Mouse (Mus musculus) B cell, adult 2 months (primary cell): ENCODE results near the gene Cyp26b1.
A peak's percentile ranks its signal among the peaks of the same experiment; 100 is the strongest.
"Not testable (repeated sequence)": the region's sequence is repeated elsewhere in the genome, so short reads cannot be mapped to it uniquely, and the experiment has no call there.

ENCODE experiments used
- DNase-seq, 2 experiments: peaks; one replicate each; pipeline ENCODE4 v3.0.0; 2022

Cyp26b1 gene

GRCm38 (mm10) chr6:84593693-84594092, at the start of gene Cyp26b1:
Cyp26b1 (minus strand) TSS chr6:84593908.
- no peak for DNase-seq

- DNase-seq, result no peak
Measured at GRCm38 (mm10) chr6:84641062-84641431, 47.3 kb upstream of the Cyp26b1 start.

DNA sequence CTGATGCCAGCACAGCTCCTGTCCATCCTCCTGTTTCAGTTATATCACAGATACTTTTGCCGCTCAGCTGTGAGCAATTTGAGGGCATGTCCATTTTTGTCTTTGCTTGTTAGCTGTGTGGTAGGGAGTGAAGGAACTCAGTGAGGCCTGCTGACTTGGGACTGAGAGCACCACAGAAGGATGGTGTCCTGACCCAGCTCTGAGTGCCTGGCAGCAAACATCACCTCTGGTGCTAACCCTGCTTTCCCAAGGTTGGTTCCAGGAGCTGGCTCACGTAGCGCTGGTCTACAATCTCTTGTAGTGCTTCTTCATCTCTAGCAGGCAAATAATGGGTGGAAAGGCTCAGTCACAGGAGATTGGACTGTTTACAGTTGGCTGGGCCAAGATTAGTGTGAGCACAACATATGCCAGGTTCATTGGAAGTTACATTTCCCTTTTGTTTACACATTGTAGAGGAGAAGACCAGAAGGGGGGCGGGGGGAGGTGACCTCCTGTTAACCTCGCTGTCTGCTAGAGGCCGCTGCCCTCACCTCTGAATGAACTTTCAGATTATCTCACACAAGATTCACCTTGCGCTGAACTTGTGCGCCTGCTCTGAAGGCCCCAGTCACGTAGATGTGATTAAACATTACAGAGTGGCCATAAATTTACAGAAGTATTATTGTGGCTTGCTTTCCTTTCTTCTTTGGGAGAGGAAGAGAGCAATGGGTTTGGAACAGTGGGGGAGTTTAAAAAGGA, 46.8 kb upstream of the Cyp26b1 start:
- DNase-seq, result no peak

- DNase-seq, result no peak
Measured at GRCm38 (mm10) chr6:84638206-84638605, 44.5 kb upstream of the Cyp26b1 start.

- DNase-seq, result no peak
Measured at GRCm38 (mm10) chr6:84631588-84631987, 37.9 kb upstream of the Cyp26b1 start.

DNA sequence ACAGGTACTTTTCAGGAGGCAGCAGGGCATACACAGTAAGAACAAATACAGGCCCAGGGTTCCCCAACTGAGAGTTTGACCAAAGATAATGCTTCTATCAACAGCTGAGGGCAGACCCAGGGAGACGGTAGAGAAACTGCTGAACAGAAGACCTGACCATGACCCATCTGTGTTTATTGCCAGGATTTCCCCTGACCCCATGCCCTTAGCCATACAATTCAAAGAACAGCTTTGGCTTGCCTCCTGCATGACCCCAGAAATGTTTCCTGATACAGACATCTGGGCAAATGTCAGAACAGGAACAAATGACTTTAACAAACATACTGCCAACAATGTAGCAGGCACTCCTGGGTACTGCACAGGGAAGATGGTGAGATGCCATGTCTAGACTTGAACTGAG, 36.6 kb upstream of the Cyp26b1 start:
- DNase-seq, result no peak

- DNase-seq, result no peak
Measured at GRCm38 (mm10) chr6:84628831-84629230, 35.1 kb upstream of the Cyp26b1 start.

- no peak for DNase-seq
Measured at GRCm38 (mm10) chr6:84626398-84626797, 32.7 kb upstream of the Cyp26b1 start.

DNA sequence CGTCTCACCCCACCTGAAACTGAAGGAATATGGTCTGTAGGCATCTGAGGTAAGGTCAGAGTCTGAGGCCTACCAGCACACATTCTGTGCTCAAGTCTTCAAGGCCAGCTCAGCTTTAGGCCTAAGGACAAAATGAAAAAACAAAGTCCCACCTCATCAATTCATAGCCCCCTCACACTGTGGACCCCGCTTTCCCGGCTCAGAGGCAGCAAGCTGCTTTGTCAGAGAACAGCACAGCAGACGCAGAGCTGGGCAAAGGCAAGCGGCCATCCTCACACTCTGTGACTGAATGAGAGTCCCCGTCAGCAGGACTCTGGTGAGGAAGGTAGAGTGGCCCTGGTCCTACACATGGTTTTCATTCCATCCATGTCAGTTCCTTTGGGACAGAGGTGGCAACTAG, 25.5 kb upstream of the Cyp26b1 start:
- DNase-seq, result no peak

DNA sequence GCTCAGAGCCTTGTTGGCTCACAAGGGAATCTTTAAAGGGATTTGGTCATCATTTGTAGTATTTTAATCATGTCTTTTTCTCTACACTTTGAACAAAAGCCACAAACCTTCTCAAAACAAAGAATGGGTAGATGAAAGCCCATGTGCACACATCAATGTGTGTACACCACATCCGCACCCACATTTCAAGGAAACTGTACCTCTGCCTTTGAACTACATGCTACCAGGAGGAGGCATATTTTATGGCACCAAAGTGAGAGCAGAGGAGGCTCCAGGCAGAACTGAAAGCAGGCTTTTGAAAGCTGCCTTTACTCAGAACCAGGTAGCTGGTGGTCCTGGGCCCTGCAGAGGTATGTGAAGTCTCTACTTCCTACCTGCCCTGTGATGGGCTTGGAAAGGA, 23.3 kb upstream of the Cyp26b1 start:
- DNase-seq, result no peak

- DNase-seq, result no peak
Measured at GRCm38 (mm10) chr6:84616586-84616985, 22.9 kb upstream of the Cyp26b1 start.

DNA sequence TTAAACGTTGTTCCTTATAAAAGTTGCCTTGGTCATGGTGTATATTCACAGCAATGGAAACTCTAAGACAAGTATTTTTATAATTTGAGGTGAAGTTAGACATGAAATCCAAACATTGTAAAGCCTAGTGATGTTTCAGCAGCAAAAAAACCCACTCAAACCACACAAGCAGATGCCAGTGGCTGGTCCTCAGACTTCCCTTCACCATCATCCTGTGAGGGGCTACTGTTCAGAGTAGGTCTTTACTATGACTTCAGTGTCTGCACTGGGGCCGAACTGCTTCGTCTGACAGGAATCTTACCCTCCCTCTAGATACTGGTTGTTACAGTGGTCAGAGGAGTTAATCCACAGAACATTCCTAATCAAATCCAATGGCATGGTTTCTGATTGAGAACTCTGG, 19.9 kb upstream of the Cyp26b1 start:
- no peak for DNase-seq

- DNase-seq, result no peak
Measured at GRCm38 (mm10) chr6:84601136-84601889, 7.6 kb upstream of the Cyp26b1 start.

- DNase-seq, result not testable (repeated sequence)
Measured at GRCm38 (mm10) chr6:84599296-84599695, 5.6 kb upstream of the Cyp26b1 start.

- no peak for DNase-seq
Measured at GRCm38 (mm10) chr6:84598725-84599124, 5.0 kb upstream of the Cyp26b1 start.

DNA sequence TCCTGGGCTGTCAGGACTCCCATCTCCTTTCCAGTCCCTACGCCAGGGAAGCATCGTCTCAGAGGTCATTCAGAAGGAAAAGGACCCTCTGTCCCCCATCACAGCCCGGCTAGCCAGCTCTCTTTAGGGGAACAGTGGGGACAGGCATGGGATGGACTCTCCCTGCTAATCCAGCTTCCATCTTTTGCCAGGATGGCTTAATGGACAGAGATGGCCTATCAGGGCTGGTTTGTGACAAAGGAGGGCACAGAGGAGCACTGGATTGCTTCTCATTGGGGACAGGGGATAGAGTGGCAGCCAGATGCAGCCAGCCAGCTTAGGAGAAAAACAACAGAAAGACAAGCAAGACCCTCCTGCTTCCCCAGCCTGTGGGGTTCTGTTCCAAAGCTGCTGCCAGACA, 918 bp upstream of the Cyp26b1 start:
- DNase-seq, result no peak

GRCm38 (mm10) chr6:84590961-84591745, 2.6 kb downstream of the Cyp26b1 start:
- DNase-seq, result no peak

- DNase-seq, result peak; percentile 47 to 55
Measured at GRCm38 (mm10) chr6:84589742-84590686, 3.7 kb downstream of the Cyp26b1 start.

GRCm38 (mm10) chr6:84588895-84589652, 4.6 kb downstream of the Cyp26b1 start:
- no peak for DNase-seq

DNA sequence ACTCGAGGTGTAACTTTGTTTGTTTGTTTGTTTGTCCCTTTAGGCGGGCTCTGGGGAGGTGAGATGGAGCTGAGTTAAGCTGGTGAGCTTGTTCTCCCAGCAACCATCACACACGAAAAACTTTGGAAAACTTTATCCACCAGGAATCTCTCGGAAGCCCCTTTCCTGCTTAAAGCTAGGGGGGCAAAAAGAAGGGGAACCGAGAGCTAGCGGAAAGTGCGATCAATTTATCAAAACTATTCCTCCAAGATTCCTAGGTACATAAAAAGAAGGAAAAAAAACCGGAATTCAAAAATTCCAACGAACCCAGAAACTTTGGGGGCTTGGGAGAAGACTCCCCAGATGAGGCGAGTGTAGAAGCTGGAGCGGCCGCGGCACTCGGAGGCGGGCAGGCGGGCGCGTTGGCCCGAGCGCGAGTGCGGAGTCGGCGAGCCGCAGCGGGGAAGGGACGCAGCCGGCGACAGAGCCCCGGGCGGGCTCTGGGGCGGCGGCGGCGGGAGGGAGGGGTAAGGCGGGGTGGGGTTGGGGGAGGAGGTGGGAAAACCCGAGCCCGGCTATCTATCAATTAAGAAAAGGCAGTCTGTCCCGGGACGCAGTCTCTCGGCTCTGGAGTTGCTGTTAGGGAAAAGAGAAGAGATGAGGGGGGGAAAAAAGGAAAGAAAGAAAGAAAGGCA, 5.3 kb downstream of the Cyp26b1 start:
- no peak for DNase-seq

GRCm38 (mm10) chr6:84587471-84588101, 6.1 kb downstream of the Cyp26b1 start:
- DNase-seq, result no peak
